In the genomic region with DNA sequence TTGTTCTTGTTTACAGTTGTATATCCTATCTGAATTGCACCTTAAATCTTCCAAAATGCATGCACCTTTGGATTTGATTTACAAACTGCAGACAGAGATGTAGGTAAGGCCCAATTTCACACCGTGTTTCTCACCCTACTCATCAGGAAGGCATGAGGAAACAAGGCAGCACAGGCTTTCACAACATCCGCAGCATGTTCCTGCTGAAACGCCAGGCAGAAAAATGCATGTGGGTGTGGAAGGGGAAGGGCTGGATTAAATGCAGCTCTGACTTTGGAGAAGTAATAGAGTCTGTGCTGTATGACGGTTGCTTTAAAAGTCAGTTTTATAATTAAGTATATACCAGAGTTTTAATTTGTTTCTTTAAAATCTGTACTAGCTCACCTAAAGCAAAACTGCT, we compare ENCODE assay signal across 9 mouse cellular contexts. TPM values are rescaled to one million over a fixed set of nuclear protein-coding genes. Genes with fewer than 3 reads are reported as not detected.
A peak's percentile ranks its signal among the peaks of the same experiment; 100 is the strongest.
DNase-seq lines count a peak whose midpoint lies in the region; ATAC-seq and TF ChIP-seq lines count a peak whose summit lies in the region.
"Had no signal": no experiment of that assay in that cellular context is flagged by ENCODE, and none has a peak within 500 bp of the region (broad histone marks: within the 10 kb centered on the region; RNA-seq: fewer than 3 reads in every experiment).

No protein-coding gene starts in this region.

- intact Hi-C loops in left cerebral cortex, postnatal 4 days (cut with DNase I): no loop called here
- intact Hi-C loops in heart, postnatal 10 days (cut with DNase I): no loop called here

- 69% methylated on average over 4 of the region's 4 CpGs for WGBS in hindbrain, embryonic 12.5 days

- no peak for ATAC-seq in hindbrain, embryonic 12.5 days (ENCODE audit: low FRiP score)

- H3K4me1 ChIP-seq in cortical plate, adult 2 months (ENCODE audit: control insufficient read depth, insufficient read depth, low read length): peaks cover 8% of the 10 kb centered on the region
- no peaks in the 10 kb centered on the region for H3K4me1 ChIP-seq in hindbrain, embryonic 12.5 days

- H3K9me3 ChIP-seq in hindbrain, embryonic 12.5 days (replicated peaks): no peaks in the 10 kb centered on the region

- no peak overlapping the region for H3K4me3 ChIP-seq in cortical plate, adult 2 months (ENCODE audit: insufficient read depth, low read length)
- H3K4me3 ChIP-seq in hindbrain, embryonic 12.5 days: no peak overlapping the region

- H3K36me3 ChIP-seq in hindbrain, embryonic 12.5 days: no peaks in the 10 kb centered on the region

- peak overlapping the region; percentile 77; the same call in 1 of the 2 replicates for H3K27ac ChIP-seq in cortical plate, adult 2 months (ENCODE audit: insufficient read depth, low read length)
- H3K27ac ChIP-seq in hindbrain, embryonic 12.5 days: no peak overlapping the region

- no peaks in the 10 kb centered on the region for H3K27me3 ChIP-seq in hindbrain, embryonic 12.5 days

- H3K9ac ChIP-seq in hindbrain, embryonic 12.5 days: no peak overlapping the region

- TF ChIP-seq CTCF in cortical plate, adult 2 months (IDR thresholded peaks at IDR 0.05; ENCODE audit: extremely low read depth, insufficient read depth, low read length): no peak

- no peak for TF ChIP-seq POLR2A in cortical plate, adult 2 months (IDR thresholded peaks at IDR 0.05; ENCODE audit: extremely low read depth, insufficient read depth, low read length)

- DNase-seq in left cerebral cortex, adult 18-20 months (ENCODE audit: low spot score in 2 of 2): peak; percentile 15 to 35
- DNase-seq in left cerebral cortex, postnatal 4 days: no peak
- DNase-seq in heart, postnatal 10 days: peak; percentile 18 to 26
- DNase-seq in lung, postnatal 25 days (ENCODE audit: low spot score): peak; percentile 64
- DNase-seq in thymus, postnatal 25 days: no peak
- DNase-seq in ovary, postnatal 36 days (ENCODE audit: low spot score): no peak
- DNase-seq: kidney, postnatal 4 days had no signal

- H3K4me2 ChIP-seq in hindbrain, embryonic 12.5 days (replicated peaks): no peak overlapping the region

RNA-seq across cellular contexts. Expression of gene Arhgap32, which starts 1.9 kb away (rescaled TPM):
- 100 to 1,000 TPM; 434 to 457 TPM for total RNA-seq in left cerebral cortex, adult 18-20 months (2021)
- 100 to 1,000 TPM; 197 to 209 TPM for total RNA-seq in left cerebral cortex, postnatal 4 days (2021)
- polyA plus RNA-seq in cortical plate, adult 2 months (2012; rRNA removed): 56.1 and 62.2 TPM in 2 replicates
- total RNA-seq in heart, postnatal 10 days (2021): 10 to 100 TPM; 37.1 to 38.4 TPM
- 7.3 and 7.6 TPM in 2 replicates for polyA plus RNA-seq in hindbrain, embryonic 12.5 days (2016; fragmentation: Nextera tagmentation; extraction: Ambion mirVana)

Comparison
In these comparisons a context has a peak if more than half of its experiments do, and no peak if none do; other contexts are left out.
1. DNase-seq: peak in left cerebral cortex, adult 18-20 months (2 of 2), heart, postnatal 10 days (2 of 2) and lung, postnatal 25 days (single experiment); none in left cerebral cortex, postnatal 4 days (single experiment), thymus, postnatal 25 days (single experiment) and ovary, postnatal 36 days (single experiment).
2. RNA of gene Arhgap32, which starts 1.9 kb away (total RNA-seq): 434 to 457 TPM in left cerebral cortex, adult 18-20 months and 197 to 209 TPM in left cerebral cortex, postnatal 4 days; 37.1 to 38.4 TPM in heart, postnatal 10 days; every median in the first group is over 4 times any median in the second.